Mouse (Mus musculus) midbrain, postnatal 0 days (tissue): ENCODE measurements around the gene Gif. TPM values are rescaled to one million over a fixed set of nuclear protein-coding genes. Genes with fewer than 3 reads are reported as not detected.

ENCODE experiments used
- ATAC-seq: fragments of 200-750 bp; cut with Nextera tagmentation; 2 replicates; pipeline ENCODE4 v1.8.0; 2017; ENCODE audit warnings: moderate number of reproducible peaks, mild to moderate bottlenecking, moderate TSS enrichment, moderate library complexity; ENCODE audit not compliant: low FRiP score
- DNase-seq: peaks from one replicate; pipeline ENCODE4 v3.0.0-alpha.2; 2015; ENCODE audit warnings: low spot score
- H3K27ac ChIP-seq: fragments of 300-500 bp; sonication (generic); 2 replicates; pipeline ENCODE4 v1.5.1; 2014; ENCODE audit warnings: low read depth, mild to moderate bottlenecking, low read length, mixed read lengths
- H3K27me3 ChIP-seq: fragments of 300-500 bp; sonication (generic); 2 replicates; pipeline ENCODE4 v1.6.1; 2014; ENCODE audit warnings: low read length, control low read depth, mixed read lengths; ENCODE audit not compliant: insufficient read depth
- H3K36me3 ChIP-seq: fragments of 300-500 bp; sonication (generic); 2 replicates; pipeline ENCODE4 v1.6.1; 2014; ENCODE audit warnings: low read length, control low read depth, mixed read lengths; ENCODE audit not compliant: insufficient read depth
- H3K4me1 ChIP-seq: fragments of 300-500 bp; sonication (generic); 2 replicates; pipeline ENCODE4 v1.6.1; 2014; ENCODE audit warnings: mild to moderate bottlenecking, control low read depth, antibody characterized with exemption, low read length, mixed read lengths; ENCODE audit not compliant: insufficient read depth
- H3K4me2 ChIP-seq: fragments of 300-500 bp; sonication (generic); 2 replicates; pipeline ENCODE4 v1.6.1; 2014; ENCODE audit warnings: low read depth, mild to moderate bottlenecking, low read length, mixed read lengths; ENCODE audit not compliant: poor library complexity, severe bottlenecking
- H3K4me3 ChIP-seq: fragments of 300-500 bp; sonication (generic); 2 replicates; pipeline ENCODE4 v1.5.1; 2014; ENCODE audit warnings: low read depth, mild to moderate bottlenecking, low read length, moderate library complexity
- H3K9ac ChIP-seq: fragments of 300-500 bp; sonication (generic); replicated peaks from 2 replicates; pipeline ENCODE4 v1.6.1; 2014; ENCODE audit warnings: mild to moderate bottlenecking, low read length, moderate library complexity, mixed read lengths; ENCODE audit not compliant: poor library complexity, severe bottlenecking
- H3K9me3 ChIP-seq: fragments of 300-500 bp; sonication (generic); 2 replicates; pipeline ENCODE4 v1.6.1; 2016; ENCODE audit warnings: low read length, control low read depth
- CTCF ChIP-seq: IDR thresholded peaks from 2 replicates; pipeline ENCODE4 v1.5.1; 2016; ENCODE audit warnings: antibody characterized with exemption, mild to moderate bottlenecking
- WGBS: fragments of 180-500 bp; shearing (Covaris S2); extraction: QIAGEN DNeasy Blood & Tissue Kit; methylation state at CpG from one replicate; pipeline ENCODE4 v1.1.7; 2014; 5-methylcytosine and 5-hydroxymethylcytosine counted together
- polyA plus RNA-seq: library from polyadenylated mRNA; unstranded; fragments of >200 nt; fragmentation: Nextera tagmentation; extraction: Ambion mirVana; gene quantifications from 2 replicates; pipeline ENCODE4 v1.2.1, GENCODE M21; 2015
- total RNA-seq: library from RNA; depleted of rRNA; stranded (reverse); fragments of >200 nt; gene quantifications from 2 replicates; pipeline ENCODE4 v1.2.3, GENCODE M21; 2014

Gif gene
- total and polyA plus RNA-seq, 2 experiments from 2014 or later, result not detected

DNA sequence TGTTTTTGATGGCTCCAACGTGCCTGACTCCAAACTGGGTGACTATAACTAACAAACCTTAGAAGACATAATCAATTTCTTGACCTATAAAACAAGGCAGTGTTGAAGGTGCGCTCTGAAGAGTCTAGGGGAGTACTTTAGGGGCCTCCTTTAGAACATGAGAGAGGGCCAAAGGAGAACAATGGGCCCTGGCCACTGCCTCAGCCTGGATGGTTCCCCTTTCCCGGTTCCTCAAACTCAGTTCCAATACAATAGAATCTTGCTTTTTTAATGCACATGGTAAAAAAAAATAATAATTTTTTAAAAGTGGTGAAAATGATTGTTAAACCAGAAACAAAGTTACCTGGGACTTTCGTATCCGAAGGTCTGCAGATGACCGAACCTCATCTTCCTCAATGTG, 40.5 kb downstream of the Gif start:
- no peaks in the 10 kb centered on the region for H3K4me1 ChIP-seq
- no peak overlapping the region for H3K4me2 ChIP-seq
- H3K27ac ChIP-seq, result no peak overlapping the region
- 94% methylated on average over 6 of the region's 6 CpGs for WGBS
- no peak for TF ChIP-seq CTCF
- peaks cover 34% of the 10 kb centered on the region for H3K36me3 ChIP-seq
- no peaks in the 10 kb centered on the region for H3K9me3 ChIP-seq
- no peaks in the 10 kb centered on the region for H3K27me3 ChIP-seq
- DNase-seq, result no peak
- no peak overlapping the region for H3K4me3 ChIP-seq
- H3K9ac ChIP-seq, result no peak overlapping the region
- ATAC-seq, result no peak

DNA sequence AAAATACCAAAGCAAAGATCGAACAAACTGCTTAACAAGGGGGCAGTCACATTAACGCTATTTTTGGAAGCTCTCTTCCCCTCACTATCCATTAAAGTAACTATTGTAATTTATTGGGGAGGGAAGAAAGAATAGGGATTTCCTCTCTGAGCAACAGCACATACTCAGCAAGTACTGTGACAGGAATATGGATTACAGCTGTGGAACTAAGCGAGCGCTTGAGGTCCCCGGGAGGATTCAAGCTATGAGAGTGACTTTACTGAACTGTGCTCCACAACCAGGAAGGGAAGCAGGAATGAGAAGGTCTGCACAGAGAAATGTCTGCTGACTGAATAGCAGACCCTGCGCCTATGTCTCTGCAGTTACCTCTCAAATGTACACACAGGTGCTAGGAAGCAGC, 41.5 kb downstream of the Gif start:
- Histone ChIP-seq H3K27me3 (no peaks in the 10 kb centered on the region), H3K36me3 (peaks cover 31% of the 10 kb centered on the region), H3K27ac (no peak overlapping the region), H3K4me2 (no peak overlapping the region), H3K9ac (no peak overlapping the region), H3K9me3 (no peaks in the 10 kb centered on the region), H3K4me3 (no peak overlapping the region), H3K4me1 (no peaks in the 10 kb centered on the region)
- no peak for ATAC-seq
- 94% methylated on average over 6 of the region's 6 CpGs for WGBS
- DNase-seq, result no peak
- no peak for TF ChIP-seq CTCF

DNA sequence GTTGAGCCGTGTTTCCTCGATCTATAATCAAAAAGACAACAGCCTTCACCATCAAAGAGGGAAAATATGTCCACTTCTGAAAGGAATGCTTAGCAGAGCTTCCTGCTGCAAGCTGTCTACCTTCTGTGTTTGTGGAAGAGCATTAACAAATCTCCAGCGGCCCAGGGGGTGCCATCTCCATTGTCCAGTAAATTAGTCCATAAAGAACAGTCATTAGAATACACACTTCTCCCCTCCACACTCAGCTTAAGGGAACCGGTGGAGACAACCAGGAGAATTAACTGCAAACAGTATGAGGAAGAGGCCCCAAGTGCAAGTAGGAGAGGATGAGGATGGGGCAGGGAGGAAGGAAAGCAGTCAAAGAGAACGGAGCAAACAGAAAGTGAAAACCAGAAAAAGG, 44.5 kb downstream of the Gif start:
- H3K4me3 ChIP-seq, result no peak overlapping the region
- no peaks in the 10 kb centered on the region for H3K4me1 ChIP-seq
- H3K27me3 ChIP-seq, result no peaks in the 10 kb centered on the region
- no peak for ATAC-seq
- 73% methylated on average over 5 of the region's 5 CpGs for WGBS
- H3K9ac ChIP-seq, result no peak overlapping the region
- H3K27ac ChIP-seq, result no peak overlapping the region
- no peak overlapping the region for H3K4me2 ChIP-seq
- DNase-seq, result no peak
- H3K36me3 ChIP-seq, result peaks cover 19% of the 10 kb centered on the region
- TF ChIP-seq CTCF, result no peak
- H3K9me3 ChIP-seq, result no peaks in the 10 kb centered on the region

- H3K27me3 ChIP-seq, result no peaks in the 10 kb centered on the region
- WGBS, result 84% methylated on average over 2 of the region's 2 CpGs
Observed at GRCm38 (mm10) chr19:11793741-11794359, 46.5 kb downstream of the Gif start.

DNA sequence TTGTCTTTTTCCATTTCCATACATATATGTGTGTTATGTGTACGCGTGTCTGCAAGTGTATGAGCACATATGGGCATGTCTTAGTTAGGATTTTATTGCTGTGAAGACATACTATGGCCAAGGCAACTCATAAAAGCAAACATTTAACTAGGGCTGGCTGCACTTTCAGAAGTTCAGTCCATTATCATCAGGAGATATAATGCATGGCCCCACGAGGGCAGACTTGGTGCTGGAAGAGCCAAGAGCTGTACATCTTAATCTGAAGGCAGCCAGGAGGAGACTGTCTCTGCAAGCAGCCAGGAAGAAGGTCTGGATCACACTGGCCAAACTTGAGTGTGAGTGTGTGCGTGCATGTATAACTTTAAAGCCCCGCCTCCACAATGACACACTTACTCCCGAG, 47.1 kb downstream of the Gif start:
- WGBS, result 87% methylated on average over 6 of the region's 6 CpGs
- TF ChIP-seq CTCF, result no peak

More at GRCm38 (mm10) chr19:11793741-11794359, 46.5 kb downstream of the Gif start:
- H3K36me3 ChIP-seq, result peaks cover 14% of the 10 kb centered on the region
- no peaks in the 10 kb centered on the region for H3K9me3 ChIP-seq
- ATAC-seq, result no peak
- no peak overlapping the region for H3K4me2 ChIP-seq
- no peak overlapping the region for H3K27ac ChIP-seq
- no peaks in the 10 kb centered on the region for H3K4me1 ChIP-seq
- no peak overlapping the region for H3K4me3 ChIP-seq
- no peak for DNase-seq
- no peak for TF ChIP-seq CTCF
- H3K9ac ChIP-seq, result no peak overlapping the region

GRCm38 (mm10) chr19:11800531-11801315, 53.4 kb downstream of the Gif start:
- 0 out of 2 replicates have a peak, but pooled peaks cover 4% of the 10 kb centered on the region for H3K36me3 ChIP-seq
- WGBS, result 76% methylated on average over 8 of the region's 8 CpGs
- H3K4me1 ChIP-seq, result no peaks in the 10 kb centered on the region
- no peaks in the 10 kb centered on the region for H3K27me3 ChIP-seq
- TF ChIP-seq CTCF, result 0 out of 2 replicates have a peak, but pooled peaks have one; percentile 16
- ATAC-seq (no peak), DNase-seq (no peak)
- no peak overlapping the region for H3K4me3 ChIP-seq
- no peak overlapping the region for H3K27ac ChIP-seq
- H3K9ac ChIP-seq, result no peak overlapping the region
- H3K9me3 ChIP-seq, result no peaks in the 10 kb centered on the region
- no peak overlapping the region for H3K4me2 ChIP-seq

More for the DNA sequence above, 47.1 kb downstream of the Gif start:
- Histone ChIP-seq H3K36me3 (peaks cover 8% of the 10 kb centered on the region; the same call in 1 of the 2 replicates), H3K9ac (no peak overlapping the region), H3K9me3 (no peaks in the 10 kb centered on the region), H3K4me3 (no peak overlapping the region), H3K27me3 (no peaks in the 10 kb centered on the region), H3K4me1 (no peaks in the 10 kb centered on the region), H3K4me2 (no peak overlapping the region), H3K27ac (no peak overlapping the region)
- no peak for ATAC-seq
- no peak for DNase-seq
